Mouse (Mus musculus) heart, adult 2 months (tissue): ENCODE measurements around the gene Rpl10-ps3. TPM values are rescaled to one million over a fixed set of nuclear protein-coding genes. Genes with fewer than 3 reads are reported as not detected.

Experiments used
- DNase-seq, 2 experiments: peaks; one replicate each; pipeline ENCODE4 v3.0.0; 2021
- H3K27ac ChIP-seq: fragments of 200-600 bp; 2 replicates; pipeline ENCODE4 v1.8.1; 2022
- H3K27me3 ChIP-seq: fragments of 200-500 bp; 2 replicates; pipeline ENCODE4 v1.6.1; 2012; ENCODE audit warnings: mild to moderate bottlenecking, low read length, inconsistent platforms, mixed read lengths; ENCODE audit not compliant: control insufficient read depth, insufficient read depth
- H3K36me3 ChIP-seq: fragments of 200-500 bp; 2 replicates; pipeline ENCODE4 v1.6.1; 2012; ENCODE audit warnings: low read length, inconsistent platforms; ENCODE audit not compliant: control insufficient read depth, insufficient read depth
- H3K4me1 ChIP-seq: fragments of 200-500 bp; 2 replicates; pipeline ENCODE4 v1.6.1; 2011; ENCODE audit warnings: low read length; ENCODE audit not compliant: control insufficient read depth, insufficient read depth
- H3K4me3 ChIP-seq: fragments of 200-600 bp; 2 replicates; pipeline ENCODE4 v1.8.1; 2022
- H3K79me2 ChIP-seq: fragments of 200-500 bp; replicated peaks from 2 replicates; pipeline ENCODE4 v1.6.1; 2012; ENCODE audit warnings: mild to moderate bottlenecking, inconsistent platforms, low read length, moderate library complexity, mixed read lengths; ENCODE audit not compliant: control insufficient read depth, insufficient read depth
- H3K9ac ChIP-seq: fragments of 200-500 bp; 2 replicates; pipeline ENCODE4 v1.6.1; 2012; ENCODE audit warnings: low read depth, mild to moderate bottlenecking, control low read depth, inconsistent platforms, low read length, mixed read lengths
- CTCF ChIP-seq: fragments of 200-600 bp; IDR thresholded peaks from 2 replicates; pipeline ENCODE4 v1.8.1; 2022; ENCODE audit warnings: antibody characterized with exemption, mild to moderate bottlenecking, moderate library complexity
- EP300 ChIP-seq: fragments of 200-500 bp; IDR thresholded peaks from 2 replicates; pipeline ENCODE4 v1.6.1; 2011; ENCODE audit warnings: low read depth, low read length, control low read depth; ENCODE audit not compliant: insufficient read depth
- POLR2A ChIP-seq: fragments of 200-500 bp; IDR thresholded peaks from 2 replicates; pipeline ENCODE4 v1.6.1; 2011; ENCODE audit warnings: mild to moderate bottlenecking, low read depth, low read length, control low read depth; ENCODE audit not compliant: insufficient read depth
- WGBS: fragments of 180-500 bp; shearing (Covaris S2); methylation state at CpG from one replicate; pipeline ENCODE4 v1.1.7; 2018; 5-methylcytosine and 5-hydroxymethylcytosine counted together
- intact Hi-C: fragments of 180-260 bp; cut with DNase I; formaldehyde crosslinking; loops from one replicate; pipeline ENCODE4 v1.15.1; 2025
- polyA plus RNA-seq: library from polyadenylated mRNA; depleted of rRNA; stranded (reverse); fragments of >200 nt; gene quantifications from 2 replicates; pipeline ENCODE4 v1.2.3, GENCODE M21; 2012
- total RNA-seq, 2 experiments: library from RNA; stranded (reverse); gene quantifications; 2 replicates each; pipeline ENCODE4 v1.2.3; 2021

Rpl10-ps3 gene
- total and polyA plus RNA-seq, 3 experiments: 69.3 to 494 (median 477) TPM

DNA sequence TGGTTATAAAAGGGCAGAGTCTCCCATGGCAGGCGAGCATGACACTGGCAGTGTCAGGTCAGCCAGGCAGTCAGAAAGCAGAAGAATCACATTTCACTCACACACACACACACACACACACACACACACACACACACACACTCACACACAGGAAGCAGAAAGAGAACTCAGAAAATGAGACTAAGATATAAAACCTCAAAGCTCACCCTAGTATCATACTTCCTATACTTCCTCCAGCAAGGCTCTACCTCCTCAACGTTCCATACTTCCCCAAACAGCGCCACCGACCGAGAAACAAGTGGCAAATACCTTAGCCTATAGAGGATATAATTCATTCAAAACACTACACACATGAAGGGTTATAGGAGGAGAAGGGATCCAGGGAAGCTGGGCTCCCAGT lies 18.5 kb upstream of the Rpl10-ps3 start:
- Histone ChIP-seq H3K79me2 (no peaks in the 10 kb centered on the region), H3K4me1 (no peaks in the 10 kb centered on the region), H3K4me3 (no peak overlapping the region), H3K27me3 (no peaks in the 10 kb centered on the region), H3K36me3 (no peaks in the 10 kb centered on the region), H3K27ac (no peak overlapping the region), H3K9ac (no peak overlapping the region)
- intact Hi-C loops: no loop called here
- DNase-seq: no peak
- no peak for TF ChIP-seq EP300
- no peak for TF ChIP-seq CTCF
- TF ChIP-seq POLR2A: no peak
- WGBS: 45% methylated on average over 5 of the region's 5 CpGs

- H3K79me2 ChIP-seq: no peaks in the 10 kb centered on the region
- WGBS: 65% methylated on average over 3 of the region's 3 CpGs
Observed at GRCm38 (mm10) chr9:50362556-50362955, 17.8 kb upstream of the Rpl10-ps3 start.

GRCm38 (mm10) chr9:50360370-50360769 lies 15.6 kb upstream of the Rpl10-ps3 start:
- Histone ChIP-seq H3K27me3 (no peaks in the 10 kb centered on the region), H3K36me3 (no peaks in the 10 kb centered on the region), H3K4me1 (no peaks in the 10 kb centered on the region), H3K79me2 (no peaks in the 10 kb centered on the region), H3K27ac (no peak overlapping the region), H3K9ac (no peak overlapping the region), H3K4me3 (no peak overlapping the region)
- no peak for DNase-seq
- 48% methylated on average over 3 of the region's 3 CpGs for WGBS
- TF ChIP-seq EP300 (no peak), POLR2A (no peak), CTCF (no peak)
- intact Hi-C loops: no loop called here

More at GRCm38 (mm10) chr9:50362556-50362955, 17.8 kb upstream of the Rpl10-ps3 start:
- H3K4me3 ChIP-seq: no peak overlapping the region
- intact Hi-C loops: no loop called here
- no peak for TF ChIP-seq POLR2A
- TF ChIP-seq EP300: no peak
- TF ChIP-seq CTCF: no peak
- DNase-seq: no peak
- H3K4me1 ChIP-seq: no peaks in the 10 kb centered on the region
- no peak overlapping the region for H3K9ac ChIP-seq
- H3K36me3 ChIP-seq: no peaks in the 10 kb centered on the region
- no peak overlapping the region for H3K27ac ChIP-seq
- no peaks in the 10 kb centered on the region for H3K27me3 ChIP-seq

DNA sequence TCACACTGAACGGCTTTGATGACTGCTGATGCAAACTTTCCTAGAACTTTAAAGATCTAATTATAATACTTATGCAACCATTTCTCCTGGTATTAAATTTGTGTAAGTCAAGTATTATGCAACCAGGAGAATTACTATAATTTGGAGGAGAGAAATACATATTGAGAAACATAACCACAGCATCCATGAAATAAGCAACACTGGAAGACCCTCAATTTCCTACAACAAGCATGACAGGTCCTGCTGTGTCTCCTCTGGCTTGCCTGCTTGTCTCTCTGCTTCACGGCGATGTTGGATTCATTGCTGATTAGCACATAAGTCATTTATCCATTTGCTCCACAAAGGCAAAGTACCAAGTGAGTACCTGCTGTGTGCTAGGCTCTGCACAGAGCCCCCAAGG lies 12.6 kb upstream of the Rpl10-ps3 start:
- no peak overlapping the region for H3K4me3 ChIP-seq
- no peaks in the 10 kb centered on the region for H3K36me3 ChIP-seq
- no peaks in the 10 kb centered on the region for H3K27me3 ChIP-seq
- DNase-seq: no peak
- intact Hi-C loops: no loop called here
- H3K9ac ChIP-seq: no peak overlapping the region
- TF ChIP-seq CTCF (no peak), POLR2A (no peak), EP300 (no peak)
- no peaks in the 10 kb centered on the region for H3K79me2 ChIP-seq
- H3K27ac ChIP-seq: no peak overlapping the region
- 69% methylated on average over 3 of the region's 3 CpGs for WGBS
- H3K4me1 ChIP-seq: no peaks in the 10 kb centered on the region

DNA sequence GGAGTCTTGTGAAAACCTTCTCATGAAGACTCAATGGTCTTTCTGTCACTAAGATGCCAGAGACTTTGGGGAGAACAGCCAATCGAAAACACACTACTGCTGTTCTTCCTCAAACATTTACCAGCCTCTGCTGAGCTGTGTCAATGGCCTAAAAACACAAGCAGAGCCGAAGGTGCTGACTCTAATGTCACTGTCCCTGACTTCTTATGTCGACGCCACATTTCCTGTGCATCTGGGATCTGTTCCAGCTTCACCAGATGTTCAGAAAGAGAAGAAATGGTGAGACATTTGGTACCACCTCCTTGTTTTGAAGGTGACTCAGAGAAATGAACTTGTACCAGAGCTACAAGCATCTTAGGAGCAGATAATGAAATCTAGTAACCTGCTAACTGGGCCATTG lies 7.0 kb upstream of the Rpl10-ps3 start:
- no peak for TF ChIP-seq CTCF
- TF ChIP-seq EP300: no peak
- no peak for TF ChIP-seq POLR2A
- H3K36me3 ChIP-seq: no peaks in the 10 kb centered on the region
- H3K27ac ChIP-seq: no peak overlapping the region
- WGBS: 14% methylated on average over 4 of the region's 4 CpGs
- intact Hi-C loops: no loop called here
- no peak overlapping the region for H3K9ac ChIP-seq
- DNase-seq: no peak
- H3K4me3 ChIP-seq: no peak overlapping the region
- no peaks in the 10 kb centered on the region for H3K4me1 ChIP-seq
- no peaks in the 10 kb centered on the region for H3K27me3 ChIP-seq
- no peaks in the 10 kb centered on the region for H3K79me2 ChIP-seq

DNA sequence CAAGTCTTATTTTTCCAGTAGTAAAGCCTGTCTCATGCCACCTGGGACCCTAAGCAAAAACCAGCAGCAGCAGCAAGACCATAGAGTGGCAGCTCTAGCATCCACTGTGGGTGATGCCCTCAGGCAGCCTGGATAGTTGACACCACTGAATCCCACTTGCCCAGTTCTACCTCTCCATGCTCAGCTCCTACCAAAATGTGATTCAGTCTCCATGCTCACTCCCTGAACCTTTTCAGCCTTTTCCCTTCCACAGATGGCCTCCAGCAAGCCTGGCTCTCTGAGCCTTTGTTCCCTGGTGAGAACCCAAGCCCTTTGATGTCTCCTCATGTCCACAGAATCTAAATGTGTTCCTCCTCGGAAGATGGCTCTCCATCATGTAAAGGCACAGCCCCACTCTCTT lies 5.8 kb upstream of the Rpl10-ps3 start:
- no peak overlapping the region for H3K27ac ChIP-seq
- H3K36me3 ChIP-seq: no peaks in the 10 kb centered on the region
- no peak overlapping the region for H3K9ac ChIP-seq
- intact Hi-C loops: no loop called here
- no peaks in the 10 kb centered on the region for H3K4me1 ChIP-seq
- no peaks in the 10 kb centered on the region for H3K79me2 ChIP-seq
- TF ChIP-seq POLR2A (no peak), CTCF (no peak), EP300 (no peak)
- 66% methylated on average over 1 of the region's 1 CpGs for WGBS
- no peak for DNase-seq
- H3K4me3 ChIP-seq: no peak overlapping the region
- no peaks in the 10 kb centered on the region for H3K27me3 ChIP-seq

DNA sequence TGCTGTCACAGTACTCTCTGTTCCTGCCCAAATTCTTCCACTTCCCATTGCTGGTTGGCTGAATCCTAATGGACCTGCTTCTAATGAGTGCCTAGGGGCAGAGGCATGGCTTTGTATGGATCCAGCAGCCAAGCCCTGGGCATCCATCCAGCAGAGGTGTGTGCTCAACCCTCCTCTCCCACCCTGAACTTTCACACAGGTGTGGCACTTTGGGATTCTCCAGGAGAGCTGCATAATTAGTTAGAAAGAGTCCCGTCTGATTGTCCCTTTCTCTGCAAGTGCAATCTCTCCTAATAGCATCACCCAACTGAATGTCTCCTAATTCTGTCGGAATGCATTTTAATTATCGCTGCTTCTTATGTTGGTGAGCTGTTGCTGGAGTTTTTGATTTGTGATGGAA lies 4.4 kb upstream of the Rpl10-ps3 start:
- H3K79me2 ChIP-seq: no peaks in the 10 kb centered on the region
- no peak for DNase-seq
- intact Hi-C loops: no loop called here
- H3K4me1 ChIP-seq: no peaks in the 10 kb centered on the region
- no peak overlapping the region for H3K27ac ChIP-seq
- H3K4me3 ChIP-seq: no peak overlapping the region
- WGBS: 77% methylated on average over 3 of the region's 3 CpGs
- H3K9ac ChIP-seq: no peak overlapping the region
- TF ChIP-seq EP300 (no peak), POLR2A (no peak), CTCF (no peak)
- H3K36me3 ChIP-seq: no peaks in the 10 kb centered on the region
- H3K27me3 ChIP-seq: no peaks in the 10 kb centered on the region
